In the genomic region with DNA sequence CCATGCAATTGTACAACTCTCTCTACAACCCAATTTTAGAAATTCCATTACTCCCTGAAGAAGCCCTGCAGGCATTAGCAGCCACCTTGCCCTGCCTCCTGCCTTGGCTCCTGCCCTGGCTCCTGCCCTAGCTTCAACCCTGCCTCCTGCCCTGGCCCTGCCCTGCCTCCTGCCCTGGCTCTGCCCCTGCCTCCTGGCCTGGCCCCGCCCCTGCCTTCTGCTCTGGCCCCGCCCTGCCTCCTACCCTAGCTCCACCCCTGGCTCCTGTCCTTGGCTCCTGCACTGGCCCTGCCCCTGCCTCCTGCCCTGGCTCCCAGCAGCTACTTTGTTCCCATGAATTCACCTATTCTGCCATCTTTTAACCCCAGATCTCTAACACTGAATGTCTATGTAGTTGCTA, we compare ENCODE assay signal across 9 mouse cellular contexts.
DNase-seq lines count a peak whose midpoint lies in the region; ATAC-seq lines count a peak whose summit lies in the region.
"Had no signal": no experiment of that assay in that cellular context is flagged by ENCODE, and none has a peak within 500 bp of the region (broad histone marks: within the 10 kb centered on the region; RNA-seq: fewer than 3 reads in every experiment).

No protein-coding gene starts in this region.

- 0 out of 2 replicates have a peak, but pooled peaks have one; percentile 73 for ATAC-seq in kidney, embryonic 14.5 days (ENCODE audit: low FRiP score, low TSS enrichment)
- ATAC-seq in monocyte, adult 5-6 weeks (replicated peaks; ENCODE audit: insufficient number of reproducible peaks, low FRiP score, low TSS enrichment, poor library complexity, severe bottlenecking), result no peak

- H3K4me1 ChIP-seq in kidney, embryonic 14.5 days (ENCODE audit: control insufficient read depth, insufficient read depth, low read length), result no peaks in the 10 kb centered on the region
- H3K4me1 ChIP-seq: heart, embryonic 13.5 days had no signal

- DNase-seq in left cerebral cortex, postnatal 4 days, result peak; percentile 12
- DNase-seq in left cerebral cortex, postnatal 36 days (ENCODE audit: low spot score in 2 of 2), result no peak
- DNase-seq in adrenal gland, postnatal 14 days, result peak; percentile 72
- DNase-seq in lung, postnatal 14 days, result peak; percentile 5
- no peak for DNase-seq in urinary bladder, postnatal 14 days (ENCODE audit: low spot score)
- DNase-seq in spleen, adult 18-20 months, result no peak

- no peaks in the 10 kb centered on the region for H3K36me3 ChIP-seq in kidney, embryonic 14.5 days (ENCODE audit: control insufficient read depth, insufficient read depth, low read length)
- H3K36me3 ChIP-seq: heart, embryonic 13.5 days had no signal

- intact Hi-C loops in left cerebral cortex, postnatal 4 days (cut with DNase I), result no loop called here
- intact Hi-C loops in left cerebral cortex, postnatal 36 days (cut with DNase I), result no loop called here

- H3K4me2 ChIP-seq in kidney, embryonic 14.5 days (replicated peaks; ENCODE audit: low read depth, low read length), result no peak overlapping the region
- H3K4me2 ChIP-seq: heart, embryonic 13.5 days had no signal

- H3K27me3 ChIP-seq in kidney, embryonic 14.5 days (ENCODE audit: control insufficient read depth, insufficient read depth, low read length), result no peaks in the 10 kb centered on the region
- H3K27me3 ChIP-seq: heart, embryonic 13.5 days had no signal

- no peaks in the 10 kb centered on the region for H3K9me3 ChIP-seq in kidney, embryonic 14.5 days (ENCODE audit: control insufficient read depth, low read length)
- H3K9me3 ChIP-seq: heart, embryonic 13.5 days had no signal

- no peak overlapping the region for H3K9ac ChIP-seq in kidney, embryonic 14.5 days (ENCODE audit: low read depth, low read length)
- H3K9ac ChIP-seq: heart, embryonic 13.5 days had no signal

- no peak overlapping the region for H3K27ac ChIP-seq in kidney, embryonic 14.5 days (ENCODE audit: low read depth, low read length)
- H3K27ac ChIP-seq: heart, embryonic 13.5 days had no signal

- H3K4me3 ChIP-seq in kidney, embryonic 14.5 days (ENCODE audit: low read length), result no peak overlapping the region
- H3K4me3 ChIP-seq: heart, embryonic 13.5 days had no signal

- WGBS in kidney, embryonic 14.5 days, result 39% methylated on average over 2 of the region's 2 CpGs

Comparison
In these comparisons a context has a peak if more than half of its experiments do, and no peak if none do; other contexts are left out.
1. DNase-seq: peak in left cerebral cortex, postnatal 4 days (single experiment), adrenal gland, postnatal 14 days (single experiment) and lung, postnatal 14 days (single experiment); none in left cerebral cortex, postnatal 36 days (0 of 2), urinary bladder, postnatal 14 days (single experiment) and spleen, adult 18-20 months (0 of 2).